Mouse (Mus musculus) ovary, postnatal 10 days (tissue): ENCODE results near the gene Gpr65.
"Not testable (repeated sequence)": the region's sequence is repeated elsewhere in the genome, so short reads cannot be mapped to it uniquely, and the experiment has no call there.

Experiments used
- DNase-seq: peaks from one replicate; pipeline ENCODE4 v3.0.0; 2022; ENCODE audit warnings: low spot score

Gpr65 gene

GRCm38 (mm10) chr12:98268441-98269369 is at the start of gene Gpr65:
TSS of gene Gpr65 (plus strand) at chr12:98268635.
- DNase-seq = no peak

- no peak for DNase-seq
These were observed 45.1 kb upstream of the Gpr65 start for GRCm38 (mm10) chr12:98223286-98223685.

GRCm38 (mm10) chr12:98227037-98227436 is 41.4 kb upstream of the Gpr65 start:
- no peak for DNase-seq

GRCm38 (mm10) chr12:98238478-98238877 is 30.0 kb upstream of the Gpr65 start:
- DNase-seq = not testable (repeated sequence)

- DNase-seq = no peak
These were observed 24.3 kb upstream of the Gpr65 start for GRCm38 (mm10) chr12:98244161-98244560.

GRCm38 (mm10) chr12:98244865-98245264 is 23.6 kb upstream of the Gpr65 start:
- no peak for DNase-seq

- DNase-seq = no peak
These were observed 21.6 kb upstream of the Gpr65 start for GRCm38 (mm10) chr12:98246835-98247234.

GRCm38 (mm10) chr12:98249671-98250070 is 18.8 kb upstream of the Gpr65 start:
- DNase-seq = no peak

- DNase-seq = no peak
These were observed 18.1 kb upstream of the Gpr65 start for GRCm38 (mm10) chr12:98250327-98250726.

GRCm38 (mm10) chr12:98252417-98252816 is 16.0 kb upstream of the Gpr65 start:
- no peak for DNase-seq

GRCm38 (mm10) chr12:98255373-98255995 is 13.0 kb upstream of the Gpr65 start:
- DNase-seq = no peak

- no peak for DNase-seq
These were observed 10.0 kb upstream of the Gpr65 start for GRCm38 (mm10) chr12:98258371-98258844.

GRCm38 (mm10) chr12:98258845-98259517 is 9.5 kb upstream of the Gpr65 start, which contains the start of gene Galc:
TSS of gene Galc (minus strand) at chr12:98259459.
- peak; percentile 76 for DNase-seq

GRCm38 (mm10) chr12:98259518-98259852 is 8.9 kb upstream of the Gpr65 start:
- no peak for DNase-seq

GRCm38 (mm10) chr12:98265697-98266096 is 2.7 kb upstream of the Gpr65 start:
- no peak for DNase-seq

GRCm38 (mm10) chr12:98269791-98270745 is 1.6 kb downstream of the Gpr65 start:
- no peak for DNase-seq

- no peak for DNase-seq
These were observed 2.6 kb downstream of the Gpr65 start for GRCm38 (mm10) chr12:98270810-98271566.

- no peak for DNase-seq
These were observed 4.0 kb downstream of the Gpr65 start for GRCm38 (mm10) chr12:98272433-98272832.

GRCm38 (mm10) chr12:98280530-98280929 is 12.1 kb downstream of the Gpr65 start:
- no peak for DNase-seq

GRCm38 (mm10) chr12:98280996-98281395 is 12.6 kb downstream of the Gpr65 start:
- no peak for DNase-seq
